Mouse (Mus musculus) thymus, adult 2 months (tissue): ENCODE data around the gene Mpp5.

Experiments used
- CTCF ChIP-seq: fragments of 200-500 bp; IDR thresholded peaks from 2 replicates; pipeline ENCODE4 v1.5.1; 2012; ENCODE audit warnings: mild to moderate bottlenecking, control low read depth, low read length, moderate library complexity, borderline replicate concordance; ENCODE audit not compliant: control insufficient read depth, poor library complexity, insufficient read depth; ENCODE audit errors: extremely low read depth
- POLR2A ChIP-seq: fragments of 200-500 bp; IDR thresholded peaks from 2 replicates; pipeline ENCODE4 v1.6.1; 2012; ENCODE audit warnings: mild to moderate bottlenecking, low read length, control low read depth, moderate library complexity; ENCODE audit not compliant: control insufficient read depth, poor library complexity, insufficient read depth; ENCODE audit errors: extremely low read depth

DNA sequence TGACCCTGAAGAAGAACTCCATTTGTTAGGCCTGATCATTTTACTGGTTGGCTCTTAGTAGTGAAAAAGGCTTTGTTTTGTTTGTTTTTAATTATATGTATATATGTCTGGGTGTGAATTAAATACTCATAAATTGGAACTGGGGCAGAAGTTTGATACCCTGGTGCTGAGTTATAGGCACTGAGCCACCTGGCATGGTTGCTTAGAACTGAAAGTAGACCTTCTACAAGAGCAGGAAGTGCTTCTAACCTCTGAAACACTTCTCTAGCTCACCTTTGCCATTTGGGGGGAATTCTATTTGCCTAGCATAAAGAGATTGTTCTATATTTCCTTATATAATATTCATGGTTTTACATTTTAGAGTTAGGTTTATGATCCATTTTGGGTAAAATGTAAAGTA is 13.3 kb downstream of the Mpp5 start:
- TF ChIP-seq CTCF (no peak), POLR2A (no peak)
